Mouse (Mus musculus) layer of hippocampus, postnatal 14 days (tissue): ENCODE measurements at regions not wholly inside any gene's neighbourhood (a gene's known extent, or its start where the extent isn't known, plus 50 kb on each side); places are given as distances from the start of the nearest gene placed in this dataset.

Experiments
- DNase-seq, 2 experiments: peaks; one replicate each; pipeline ENCODE4 v3.0.0; 2021 to 2022; ENCODE audit warnings: low spot score in 2 of 2, mixed read lengths in 1 of 2

DNA sequence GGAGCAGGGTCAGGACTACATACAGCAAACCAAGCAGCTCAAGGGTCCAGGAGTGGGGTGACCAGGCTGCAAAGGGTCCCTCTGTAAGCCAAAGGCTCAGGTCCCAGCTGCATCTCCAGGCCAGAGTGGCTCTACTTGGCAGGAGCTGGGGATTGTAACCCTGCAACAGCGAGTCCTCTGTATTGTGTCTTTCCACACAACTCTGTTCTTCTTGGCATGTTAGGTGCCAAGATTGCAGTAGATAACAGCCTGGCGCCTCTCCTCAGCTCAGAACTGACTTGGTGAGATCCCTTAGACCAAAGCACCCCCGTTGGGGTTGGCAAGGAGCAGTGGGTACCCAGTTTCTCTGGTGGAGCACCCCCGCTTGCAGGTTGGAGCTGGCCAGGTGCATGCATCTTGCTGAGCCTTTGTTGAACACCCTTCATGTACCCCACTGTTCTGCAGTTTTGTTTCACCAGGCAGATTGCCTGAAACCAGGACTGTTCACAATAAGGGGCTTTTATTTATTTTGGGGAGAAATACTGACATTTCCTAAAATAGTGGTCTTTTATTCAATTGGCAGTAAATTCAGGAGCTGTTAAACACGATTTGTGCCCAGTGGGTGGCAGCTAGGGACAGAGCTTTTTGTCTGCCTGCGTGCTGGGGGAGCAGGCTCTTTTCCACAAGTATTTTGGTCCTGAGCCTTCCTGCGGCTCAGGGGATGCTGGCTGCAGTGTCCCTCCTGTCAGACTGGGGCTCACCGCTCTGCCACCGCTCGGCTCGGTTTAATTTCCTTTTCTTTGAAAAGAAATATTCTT lies 385.3 kb upstream of the Kcnab2 start:
- DNase-seq: peak; percentile 25 to 65

- DNase-seq: no peak
Observed at GRCm38 (mm10) chr4:152859161-152859560, 381.5 kb upstream of the Kcnab2 start.

DNA sequence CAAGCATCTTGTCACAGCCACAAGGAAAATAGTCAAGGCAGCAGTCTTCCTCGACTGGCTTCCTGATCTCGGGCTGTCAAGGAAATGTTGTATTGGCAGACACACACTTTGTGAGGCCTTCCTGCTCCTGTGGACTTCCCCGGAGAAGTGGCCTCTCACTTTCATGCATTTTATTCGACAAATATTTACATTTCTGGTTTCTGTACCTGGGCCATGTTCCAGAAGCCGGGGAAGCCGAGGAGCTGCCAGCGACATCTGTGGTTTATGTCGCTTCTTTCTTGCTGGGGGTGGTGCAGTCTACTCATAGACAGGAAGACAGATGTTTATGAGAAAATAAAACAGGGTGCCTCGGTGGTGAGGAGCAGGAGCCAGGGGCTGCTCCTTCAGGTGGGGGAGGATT lies 372.5 kb upstream of the Kcnab2 start:
- DNase-seq: no peak

GRCm38 (mm10) chr4:152836080-152836479 lies 358.4 kb upstream of the Kcnab2 start:
- DNase-seq: no peak

GRCm38 (mm10) chr4:152834421-152835110 lies 356.9 kb upstream of the Kcnab2 start:
- no peak for DNase-seq

- peak in 1 of 2 experiments; percentile 12 for DNase-seq
Observed at GRCm38 (mm10) chr4:152833411-152834310, 356.0 kb upstream of the Kcnab2 start.

DNA sequence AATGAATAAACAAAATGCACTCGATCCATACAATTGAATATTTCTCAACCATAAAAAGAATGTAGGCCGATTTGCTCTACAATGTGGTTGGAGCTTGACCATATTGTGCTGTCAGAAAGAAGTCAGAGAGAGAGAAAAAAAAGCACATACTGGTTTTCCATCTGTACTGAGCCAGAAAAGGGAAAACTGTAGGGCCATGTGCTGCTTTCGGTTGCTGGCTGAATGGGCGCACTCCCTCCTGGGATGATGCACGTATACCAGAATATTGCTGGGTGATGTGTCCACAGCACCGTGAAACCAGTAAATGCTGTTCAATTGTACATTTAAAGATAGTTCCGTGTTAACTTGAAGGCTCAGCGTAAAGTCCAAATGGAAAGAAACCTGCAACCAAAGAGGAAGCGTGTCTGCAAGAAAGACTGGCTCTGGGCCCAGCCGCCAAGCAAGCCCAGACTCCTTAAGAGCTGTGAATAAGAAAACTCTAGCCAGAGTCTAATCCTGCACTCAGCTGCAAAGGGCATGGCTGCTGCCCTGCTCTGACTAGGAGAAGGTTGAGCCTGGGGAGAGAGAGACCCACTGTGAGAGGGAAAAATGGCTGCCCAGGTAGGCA lies 355.2 kb upstream of the Kcnab2 start:
- DNase-seq: peak; percentile 39 to 53

GRCm38 (mm10) chr4:152825185-152825584 lies 347.5 kb upstream of the Kcnab2 start:
- no peak for DNase-seq

DNA sequence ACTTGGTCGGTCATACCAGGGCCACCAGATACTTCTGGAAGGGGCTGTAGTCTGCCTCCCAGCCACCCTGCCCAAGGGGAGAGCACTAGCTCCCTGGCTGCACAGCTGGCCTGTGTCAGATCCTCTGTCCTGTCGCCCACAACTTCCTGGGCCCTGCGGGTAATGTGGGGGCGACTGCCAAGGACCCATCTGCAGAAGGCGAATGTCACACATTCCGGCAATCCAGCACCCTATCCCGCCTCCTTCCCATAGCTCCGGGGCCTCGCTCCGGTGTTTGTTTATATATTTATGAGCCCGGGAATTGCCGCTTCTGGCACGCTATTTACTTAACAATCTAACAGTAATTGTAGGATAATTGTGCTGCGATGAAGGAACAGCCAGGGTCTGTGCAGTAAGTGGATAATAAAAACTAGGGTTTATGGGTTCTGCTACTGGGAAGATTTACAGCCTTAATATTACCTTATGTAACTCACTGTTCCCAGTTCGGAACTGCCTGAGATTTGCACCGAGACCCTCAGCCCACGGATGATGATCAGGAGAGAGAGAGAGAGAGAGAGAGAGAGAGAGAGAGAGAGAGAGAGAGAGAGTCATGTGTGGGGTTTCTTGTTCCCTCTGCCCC lies 338.6 kb upstream of the Kcnab2 start:
- DNase-seq: peak in 1 of 2 experiments; percentile 7

- no peak for DNase-seq
Observed at GRCm38 (mm10) chr4:152806611-152807010, 328.9 kb upstream of the Kcnab2 start.

DNA sequence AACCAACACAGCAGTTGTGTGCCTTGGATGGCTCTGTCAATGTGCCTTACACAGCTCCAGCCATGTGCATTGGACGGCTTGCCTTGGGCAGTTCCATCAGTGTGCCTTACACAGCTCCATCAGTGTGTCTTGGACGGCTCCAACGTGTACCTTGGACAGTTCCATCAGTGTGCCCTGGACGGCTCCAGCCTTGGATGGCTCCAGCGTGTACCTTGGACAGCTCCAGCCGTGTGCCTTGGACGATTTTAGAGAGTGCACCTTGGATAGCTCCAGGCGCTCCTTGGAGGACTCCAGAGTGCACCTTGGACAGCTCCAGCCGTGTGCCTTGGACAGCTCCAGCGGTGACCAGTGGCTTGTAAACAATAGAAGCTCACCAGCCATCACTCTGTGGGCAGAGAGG lies 321.7 kb upstream of the Kcnab2 start:
- no peak for DNase-seq

DNA sequence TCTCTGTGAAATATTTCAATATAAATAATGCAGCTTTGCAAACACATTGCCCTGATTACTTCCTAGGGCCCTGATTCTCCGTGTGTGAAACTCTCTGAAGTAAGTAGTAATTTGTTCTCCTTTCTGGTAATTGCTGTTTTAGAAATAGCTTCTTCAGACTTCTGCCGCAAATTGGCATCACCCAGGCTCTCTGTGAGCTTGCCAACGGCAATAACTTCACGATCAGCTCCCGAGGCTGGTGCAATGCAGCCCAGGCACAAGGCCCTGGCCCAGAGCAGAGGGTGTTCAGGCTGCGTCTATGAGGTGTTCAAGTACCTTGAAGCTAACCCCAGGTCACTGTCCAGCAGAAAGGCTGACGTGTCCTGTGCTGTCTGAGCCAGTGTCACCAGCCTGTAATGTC lies 310.8 kb upstream of the Kcnab2 start:
- peak in 1 of 2 experiments; percentile 29 for DNase-seq

- DNase-seq: no peak
Observed at GRCm38 (mm10) chr4:152784972-152785371, 307.3 kb upstream of the Kcnab2 start.

- DNase-seq: peak; percentile 26 to 31
Observed at GRCm38 (mm10) chr4:152779526-152779925, 301.9 kb upstream of the Kcnab2 start.

GRCm38 (mm10) chr4:152775801-152776200 lies 298.1 kb upstream of the Kcnab2 start:
- DNase-seq: no peak

DNA sequence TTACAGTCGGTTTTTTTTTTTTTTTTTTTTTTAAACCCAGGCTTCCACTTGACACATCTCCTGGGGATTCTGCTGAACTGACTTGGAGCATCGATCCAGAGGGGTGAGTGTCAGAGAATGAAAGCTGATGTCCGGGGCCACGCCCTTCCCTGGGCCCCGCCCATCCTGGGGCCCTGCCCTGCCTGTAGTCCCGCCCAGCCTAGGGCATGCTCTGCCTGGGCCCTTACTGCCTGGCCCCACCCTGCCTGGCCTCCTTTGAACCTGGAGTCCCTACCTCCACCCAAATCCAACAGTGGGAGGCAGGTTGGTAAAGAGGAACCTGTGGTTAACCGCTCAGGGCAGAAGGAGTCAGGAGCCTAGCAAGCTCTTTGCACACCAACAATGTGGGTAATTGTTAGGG lies 293.7 kb upstream of the Kcnab2 start:
- DNase-seq: no peak

GRCm38 (mm10) chr4:152767372-152767771 lies 289.7 kb upstream of the Kcnab2 start:
- DNase-seq: no peak

DNA sequence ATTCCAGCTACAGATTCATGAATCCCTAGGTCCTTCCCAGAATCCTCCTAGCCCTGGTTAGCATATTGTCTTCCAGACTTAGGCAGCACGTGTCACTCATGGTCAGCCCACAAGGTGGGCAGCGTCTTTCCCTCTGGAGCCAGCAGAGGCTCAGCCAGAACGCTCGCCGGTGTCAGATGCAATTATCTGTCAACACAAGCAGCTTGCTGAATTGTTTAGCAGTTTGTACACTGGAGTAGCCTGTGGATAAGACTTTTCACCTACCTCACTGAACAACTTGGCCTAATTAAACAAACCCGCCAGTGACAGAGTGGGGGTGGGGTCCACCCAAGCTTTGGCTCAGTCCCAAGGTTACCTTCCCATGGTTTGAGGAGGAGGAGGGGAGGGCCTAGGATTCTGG lies 285.4 kb upstream of the Kcnab2 start:
- DNase-seq: no peak

- no peak for DNase-seq
Observed at GRCm38 (mm10) chr4:152762576-152762975, 284.9 kb upstream of the Kcnab2 start.

GRCm38 (mm10) chr4:152757191-152757590 lies 279.5 kb upstream of the Kcnab2 start:
- DNase-seq: no peak

- DNase-seq: peak; percentile 26 to 41
Observed at GRCm38 (mm10) chr4:152756535-152756934, 278.9 kb upstream of the Kcnab2 start.
